Mouse (Mus musculus) lung, adult 2 months (tissue): ENCODE data around the gene Hsp90ab1. TPM values are rescaled to one million over a fixed set of nuclear protein-coding genes. Genes with fewer than 3 reads are reported as not detected.
A peak's percentile ranks its signal among the peaks of the same experiment; 100 is the strongest.

ENCODE experiments used
- DNase-seq: peaks from one replicate; pipeline ENCODE4 v3.0.0; 2022
- H3K4me1 ChIP-seq: fragments of 200-500 bp; 2 replicates; pipeline ENCODE4 v1.6.1; 2011; ENCODE audit warnings: low read length; ENCODE audit not compliant: control insufficient read depth, insufficient read depth
- H3K4me3 ChIP-seq: fragments of 200-500 bp; replicated peaks from 2 replicates; pipeline ENCODE3; 2011; ENCODE audit warnings: low read depth, mild to moderate bottlenecking, control low read depth, low read length; ENCODE audit errors: extremely low read depth
- CTCF ChIP-seq: fragments of 200-500 bp; IDR thresholded peaks from 2 replicates; pipeline ENCODE4 v1.5.1; 2011; ENCODE audit warnings: mild to moderate bottlenecking, low read length, control low read depth; ENCODE audit not compliant: insufficient read depth
- POLR2A ChIP-seq: fragments of 200-500 bp; IDR thresholded peaks from 2 replicates; pipeline ENCODE4 v1.6.1; 2011; ENCODE audit warnings: low read depth, mild to moderate bottlenecking, control low read depth, low read length, borderline replicate concordance; ENCODE audit errors: extremely low read depth
- WGBS: fragments of 180-500 bp; shearing (Covaris S2); methylation state at CpG from one replicate; pipeline ENCODE4 v1.1.7; 2018; 5-methylcytosine and 5-hydroxymethylcytosine counted together
- polyA plus RNA-seq: library from polyadenylated mRNA; depleted of rRNA; stranded (reverse); fragments of >200 nt; gene quantifications from 2 replicates; pipeline ENCODE4 v1.2.3, GENCODE M21; 2012

Gene Hsp90ab1
- polyA plus RNA-seq, 1 experiment, result 340 TPM

DNA sequence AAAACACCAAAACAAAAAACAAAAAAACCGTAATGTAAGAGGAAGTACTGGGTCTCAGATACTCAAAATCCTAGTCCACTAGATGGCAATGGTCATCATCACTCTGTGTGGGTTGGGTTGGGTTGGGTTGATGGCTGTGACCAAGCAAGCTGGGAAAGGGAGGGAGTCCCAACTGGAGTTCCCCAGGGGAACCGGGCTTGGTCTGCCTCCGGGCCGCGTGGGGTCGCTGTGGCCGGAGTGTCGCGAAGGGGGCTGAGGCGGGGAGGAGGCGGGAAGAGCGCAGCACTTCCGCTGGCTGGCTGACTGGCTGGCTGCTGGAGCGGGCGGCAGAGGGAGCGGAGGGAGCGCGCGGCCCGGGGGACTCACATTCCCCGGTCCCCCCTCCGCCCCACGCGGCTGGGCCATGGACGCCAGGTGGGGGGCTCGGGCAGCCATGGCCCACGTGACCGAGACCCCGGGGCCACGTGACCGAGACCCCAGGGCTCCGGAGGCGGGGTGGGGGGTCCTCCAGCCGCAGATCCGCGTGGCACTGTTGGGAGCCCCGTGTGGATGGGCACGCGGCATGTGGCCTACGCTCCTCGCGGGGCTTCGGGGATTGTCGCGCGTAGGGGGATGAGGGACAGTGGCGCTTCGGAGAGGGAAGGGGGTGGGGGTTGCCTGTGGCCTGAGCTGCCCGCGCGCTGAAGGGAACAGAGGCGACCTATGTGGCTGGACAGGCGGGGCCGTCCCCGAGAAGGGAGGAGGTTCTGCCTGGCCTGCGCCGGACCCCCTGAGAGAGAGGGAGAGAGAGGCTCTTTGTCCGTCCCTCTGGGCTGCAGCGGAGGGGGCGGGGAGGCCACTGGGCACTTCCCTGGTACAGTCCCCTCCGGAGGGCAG is 9.2 kb downstream of the Hsp90ab1 start, which contains the start of gene Slc35b2:
Slc35b2 (plus strand) TSS at position 220 of the 876 bp plus-strand sequence.
- peak; percentile 89 for DNase-seq
- WGBS, result under 1% methylated on average over 58 of the region's 61 CpGs
- peak; percentile 51; the same call in 1 of the 2 replicates for TF ChIP-seq CTCF
- TF ChIP-seq POLR2A, result peak; percentile 64; the same call in 1 of the 2 replicates
- Histone ChIP-seq H3K4me3 (peak within 1 kb of the TSS; percentile 95), H3K4me1 (peaks cover 6% of the 10 kb centered on the region)

DNA sequence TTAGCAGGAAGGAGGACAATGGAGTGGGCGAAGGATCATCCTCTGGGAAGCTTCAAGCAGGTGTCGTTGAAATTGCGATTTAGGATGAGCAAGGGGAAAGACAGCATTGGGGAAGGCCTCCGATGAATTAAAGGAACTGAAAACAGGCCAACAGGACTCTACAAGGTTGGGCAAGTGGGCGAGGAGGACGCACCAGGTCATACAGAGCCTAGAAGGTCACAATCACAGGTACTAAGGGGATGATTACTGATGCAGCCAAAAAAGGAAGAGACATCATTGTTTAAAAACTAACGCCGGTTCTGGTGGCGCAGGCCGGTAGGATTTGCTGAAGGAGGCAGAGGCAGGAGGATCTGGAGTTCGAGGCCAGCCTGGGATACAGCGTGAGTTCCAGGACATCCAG is 9.9 kb downstream of the Hsp90ab1 start:
- 61% methylated on average over 12 of the region's 12 CpGs for WGBS
- no peak for DNase-seq
- no peak for TF ChIP-seq CTCF
- TF ChIP-seq POLR2A, result no peak
- Histone ChIP-seq H3K4me3 (no peak overlapping the region), H3K4me1 (peaks cover 6% of the 10 kb centered on the region)

DNA sequence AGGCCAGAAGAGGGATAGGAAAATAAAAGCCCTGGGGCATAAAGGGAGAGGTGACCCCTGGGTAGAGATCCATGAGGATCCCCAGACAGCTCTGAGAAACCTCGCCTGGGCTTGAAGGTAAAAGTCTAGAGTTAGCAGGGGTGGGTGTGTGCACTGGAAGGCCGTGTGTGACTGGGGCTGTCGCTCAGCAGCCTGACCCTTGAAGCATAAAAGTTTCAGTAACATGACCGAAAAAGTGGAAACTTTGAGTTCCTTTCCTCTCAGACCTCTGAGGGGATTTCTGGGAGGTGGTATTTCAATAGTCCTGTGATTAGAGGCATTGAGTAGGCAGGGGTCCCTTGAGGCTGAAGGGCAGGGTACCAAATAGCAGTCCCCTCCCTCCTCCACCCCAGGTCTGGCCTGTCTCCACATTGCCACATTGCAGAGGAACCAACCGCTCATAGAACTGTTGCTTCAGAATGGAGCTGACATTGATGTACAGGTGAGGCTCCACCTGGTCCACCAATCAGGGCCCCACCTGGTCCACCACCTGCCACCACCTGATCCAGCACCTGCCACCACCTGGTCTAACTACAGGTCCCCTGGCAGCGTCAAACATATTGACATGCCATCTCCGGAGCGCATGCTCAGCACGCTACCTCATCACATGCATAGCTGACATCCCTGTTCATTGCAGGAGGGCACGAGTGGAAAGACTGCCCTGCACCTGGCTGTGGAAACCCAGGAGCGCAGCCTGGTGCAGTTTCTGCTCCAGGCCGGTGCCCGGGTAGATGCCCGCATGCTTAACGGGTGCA is 13.1 kb downstream of the Hsp90ab1 start:
- TF ChIP-seq CTCF (no peak), POLR2A (no peak)
- Histone ChIP-seq H3K4me1 (peaks cover 9% of the 10 kb centered on the region), H3K4me3 (no peak overlapping the region)
- DNase-seq, result no peak
- WGBS, result 87% methylated on average over 15 of the region's 15 CpGs

DNA sequence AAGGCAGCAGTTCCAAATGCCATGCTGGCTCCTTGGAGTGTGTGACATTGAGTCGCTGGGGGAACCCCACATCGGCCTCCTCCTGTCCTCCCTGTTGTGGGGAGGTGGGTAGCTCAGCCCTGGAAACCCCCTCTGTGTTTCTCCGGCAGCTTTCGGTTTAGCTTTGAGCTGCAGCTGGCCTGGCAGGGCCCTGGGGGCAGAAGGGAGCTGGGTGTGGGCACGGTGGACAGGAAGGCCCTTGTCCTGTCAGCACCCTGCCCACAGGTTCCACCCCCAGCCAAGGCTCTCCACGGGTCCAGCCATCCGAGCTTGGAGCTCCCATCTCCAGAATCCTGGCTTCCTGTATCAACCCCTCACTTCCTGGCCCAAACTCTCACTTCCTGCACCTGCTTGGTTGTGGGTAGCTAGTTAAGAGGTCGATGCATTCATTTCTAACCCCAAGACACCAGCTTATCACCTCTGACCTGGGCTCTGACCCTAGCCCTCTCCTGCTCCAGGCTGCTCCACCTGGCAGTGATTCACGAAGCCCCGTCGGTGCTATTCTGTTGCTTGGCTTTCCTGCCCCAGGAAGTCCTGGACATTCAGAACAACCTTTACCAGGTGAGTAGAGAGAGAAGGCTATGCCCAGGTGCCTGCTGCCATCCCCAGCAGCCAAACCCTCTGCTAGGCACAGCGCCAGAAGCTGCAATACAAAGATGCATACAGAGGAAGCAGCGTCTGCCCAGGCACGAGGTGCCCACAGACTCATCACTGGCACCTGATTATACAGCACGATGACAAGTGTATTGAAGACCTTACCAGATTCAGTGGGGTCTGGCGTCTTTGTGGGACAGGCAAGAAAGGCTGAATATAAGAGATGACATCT is 14.8 kb downstream of the Hsp90ab1 start:
- H3K4me1 ChIP-seq, result peaks cover 2% of the 10 kb centered on the region; the same call in 1 of the 2 replicates
- H3K4me3 ChIP-seq, result no peak overlapping the region
- WGBS, result 56% methylated on average over 16 of the region's 16 CpGs
- TF ChIP-seq CTCF (no peak), POLR2A (no peak)
- no peak for DNase-seq

DNA sequence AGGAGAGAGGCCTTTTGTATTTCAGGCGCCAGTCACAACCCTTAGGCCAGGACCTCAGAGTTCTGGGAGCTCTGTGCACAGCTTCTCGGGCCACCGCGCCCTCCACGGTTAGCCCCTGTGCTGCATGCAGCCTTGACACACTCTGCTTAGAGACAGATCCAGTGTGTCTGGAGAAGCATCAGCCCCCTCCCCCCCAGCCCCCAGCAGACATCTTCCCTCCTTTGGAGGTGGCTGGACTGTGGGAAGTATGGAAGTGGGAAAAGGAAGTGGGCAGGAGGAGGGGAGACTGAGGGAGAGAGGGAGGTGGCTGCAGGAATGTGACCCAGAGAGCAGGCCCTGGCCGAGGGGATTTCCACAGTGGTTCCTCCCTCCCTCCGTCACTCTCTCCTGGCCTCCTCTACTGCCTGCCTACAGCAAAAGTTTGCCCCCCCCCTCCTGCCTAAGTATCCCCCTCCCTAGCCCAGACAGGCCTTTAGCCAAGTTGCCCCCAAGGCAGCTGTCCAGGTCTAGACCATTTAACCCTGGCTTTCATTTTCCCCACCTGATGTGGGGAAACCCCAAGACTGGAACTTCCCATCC is 15.7 kb downstream of the Hsp90ab1 start:
- WGBS, result 70% methylated on average over 7 of the region's 7 CpGs
- Histone ChIP-seq H3K4me1 (peaks cover 2% of the 10 kb centered on the region; the same call in 1 of the 2 replicates), H3K4me3 (peak overlapping the region; percentile 34)
- TF ChIP-seq CTCF (no peak), POLR2A (no peak)
- DNase-seq, result no peak

DNA sequence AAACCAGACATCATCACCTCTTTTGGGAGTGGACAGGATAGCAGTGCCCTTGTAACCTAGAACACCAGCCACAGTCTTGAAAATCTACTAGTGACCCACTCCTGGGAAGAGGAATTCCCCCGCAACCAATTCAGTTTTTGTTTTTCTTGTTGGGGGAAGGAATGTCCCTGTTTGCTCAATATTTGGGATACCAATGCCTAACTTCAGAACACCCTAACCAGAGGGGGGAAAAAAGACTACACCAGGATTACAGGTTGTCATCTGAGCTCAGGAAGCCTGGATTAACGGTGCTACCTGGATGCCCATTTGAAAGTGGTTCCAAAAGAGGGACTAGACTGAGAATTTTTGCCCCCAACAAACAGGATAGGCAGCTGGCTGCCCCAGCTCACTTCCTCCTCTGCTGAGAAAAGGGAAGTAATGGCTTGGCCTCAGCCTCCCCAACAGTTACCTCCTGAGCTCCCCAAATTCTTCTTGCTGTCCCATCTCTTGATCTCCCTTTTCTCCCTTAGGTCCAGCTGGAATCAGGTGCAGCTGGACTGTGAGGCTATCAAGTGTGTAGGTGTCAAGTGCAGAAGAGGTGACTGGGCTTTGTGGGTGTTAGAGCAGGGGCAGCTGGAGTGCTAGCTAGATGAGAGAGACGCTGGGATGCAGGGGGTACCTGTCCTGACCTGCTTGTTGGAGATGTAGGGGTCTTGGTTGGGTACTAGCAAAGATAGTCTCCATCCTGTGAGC is 16.4 kb downstream of the Hsp90ab1 start:
- DNase-seq, result no peak
- Histone ChIP-seq H3K4me1 (peaks cover 2% of the 10 kb centered on the region; the same call in 1 of the 2 replicates), H3K4me3 (peak overlapping the region; percentile 79)
- 64% methylated on average over 3 of the region's 3 CpGs for WGBS
- TF ChIP-seq POLR2A (no peak), CTCF (no peak)

DNA sequence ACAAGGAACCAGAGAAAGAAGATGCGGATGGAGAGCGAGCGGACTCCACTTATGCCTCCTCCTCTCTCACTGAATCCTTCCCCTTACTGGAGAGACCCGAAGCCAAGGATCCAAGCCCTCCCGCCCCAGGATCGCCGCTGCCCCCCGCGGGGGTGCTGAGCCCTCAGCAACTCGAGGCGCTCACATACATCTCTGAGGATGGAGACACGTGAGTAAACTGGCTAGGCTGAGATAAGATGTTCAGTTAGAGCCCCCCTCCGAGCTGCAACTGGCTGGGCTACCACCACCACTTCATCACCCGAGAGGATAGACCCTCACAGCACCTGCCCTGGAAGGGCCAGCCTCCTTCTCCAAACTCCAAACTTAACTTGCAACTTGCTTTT is 17.0 kb downstream of the Hsp90ab1 start:
- TF ChIP-seq POLR2A, result no peak
- no peak for TF ChIP-seq CTCF
- Histone ChIP-seq H3K4me3 (peak overlapping the region; percentile 79), H3K4me1 (peaks cover 2% of the 10 kb centered on the region; the same call in 1 of the 2 replicates)
- no peak for DNase-seq
- 3% methylated on average over 14 of the region's 14 CpGs for WGBS

DNA sequence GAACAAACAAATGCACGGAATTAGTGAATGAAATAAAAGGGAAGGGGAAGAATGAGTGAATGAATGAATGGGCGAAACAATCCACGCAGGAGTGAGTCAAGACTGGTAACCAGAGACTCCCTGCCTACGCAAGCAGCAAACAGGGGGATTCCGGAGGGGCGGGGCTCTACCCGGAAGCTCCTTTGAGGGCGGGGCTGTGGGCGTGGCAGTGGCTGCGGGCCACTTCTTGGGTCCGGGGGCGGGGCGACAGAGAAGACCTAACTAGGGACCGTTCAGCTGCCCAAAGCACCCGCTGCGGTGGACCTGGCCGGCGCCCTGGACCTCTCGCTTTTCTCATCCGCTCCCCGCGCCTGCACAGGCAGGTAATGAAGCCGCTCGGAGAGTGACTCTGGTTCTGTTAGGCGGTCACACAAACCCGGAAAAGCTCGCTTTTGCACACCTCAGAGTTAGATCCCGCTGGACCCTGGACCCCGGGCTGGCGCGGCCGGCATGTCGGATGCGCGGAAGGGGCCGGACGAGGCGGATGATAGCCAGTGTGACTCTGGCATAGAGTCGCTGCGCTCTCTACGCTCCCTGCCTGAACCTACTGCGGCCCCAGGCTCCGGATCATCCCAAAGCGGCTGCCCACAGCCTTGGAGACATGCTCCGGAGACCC is 17.5 kb downstream of the Hsp90ab1 start, which contains the start of gene Nfkbie:
Nfkbie (plus strand) TSS at position 252 of the 655 bp plus-strand sequence.
- under 1% methylated on average over 45 of the region's 45 CpGs for WGBS

More for the DNA sequence above, 17.5 kb downstream of the Hsp90ab1 start, which contains the start of gene Nfkbie:
- no peak for TF ChIP-seq CTCF
- TF ChIP-seq POLR2A, result peak; percentile 68; the same call in 1 of the 2 replicates
- H3K4me3 ChIP-seq, result peak within 1 kb of the TSS; percentile 79
- H3K4me1 ChIP-seq, result peaks cover 2% of the 10 kb centered on the region; the same call in 1 of the 2 replicates
- DNase-seq, result peak; percentile 96
